Mouse (Mus musculus) retina, postnatal 1 day (tissue): ENCODE measurements around the gene Rfx4.
A peak's percentile ranks its signal among the peaks of the same experiment; 100 is the strongest.

Experiments
- DNase-seq: peaks from one replicate; pipeline ENCODE4 v3.0.0-alpha.2; 2012

Rfx4 gene

GRCm38 (mm10) chr10:84755786-84756203 lies at the start of gene Rfx4:
Gene Rfx4, plus strand, starts transcription at chr10:84756062.
- DNase-seq: peak; percentile 56

GRCm38 (mm10) chr10:84706543-84706942 lies 49.3 kb upstream of the Rfx4 start:
- no peak for DNase-seq

- DNase-seq: no peak
Measured at GRCm38 (mm10) chr10:84707226-84707625, 48.6 kb upstream of the Rfx4 start.

GRCm38 (mm10) chr10:84707752-84708530 lies 47.9 kb upstream of the Rfx4 start:
- peak; percentile 41 for DNase-seq

GRCm38 (mm10) chr10:84710192-84710591 lies 45.7 kb upstream of the Rfx4 start:
- DNase-seq: peak; percentile 37

- DNase-seq: peak; percentile 87
Measured at GRCm38 (mm10) chr10:84710827-84711226, 45.0 kb upstream of the Rfx4 start.

GRCm38 (mm10) chr10:84711479-84711878 lies 44.4 kb upstream of the Rfx4 start:
- peak; percentile 59 for DNase-seq

GRCm38 (mm10) chr10:84711940-84712339 lies 43.9 kb upstream of the Rfx4 start:
- DNase-seq: no peak

- no peak for DNase-seq
Measured at GRCm38 (mm10) chr10:84712532-84712931, 43.3 kb upstream of the Rfx4 start.

- DNase-seq: no peak
Measured at GRCm38 (mm10) chr10:84713043-84713442, 42.8 kb upstream of the Rfx4 start.

- DNase-seq: no peak
Measured at GRCm38 (mm10) chr10:84715639-84716038, 40.2 kb upstream of the Rfx4 start.

GRCm38 (mm10) chr10:84716581-84716980 lies 39.3 kb upstream of the Rfx4 start:
- DNase-seq: no peak

- DNase-seq: peak; percentile 29
Measured at GRCm38 (mm10) chr10:84722711-84723110, 33.2 kb upstream of the Rfx4 start.

GRCm38 (mm10) chr10:84727005-84727404 lies 28.9 kb upstream of the Rfx4 start:
- DNase-seq: no peak

GRCm38 (mm10) chr10:84727760-84728159 lies 28.1 kb upstream of the Rfx4 start:
- DNase-seq: no peak

- no peak for DNase-seq
Measured at GRCm38 (mm10) chr10:84730078-84730477, 25.8 kb upstream of the Rfx4 start.

- no peak for DNase-seq
Measured at GRCm38 (mm10) chr10:84730956-84731355, 24.9 kb upstream of the Rfx4 start.

- DNase-seq: peak; percentile 43
Measured at GRCm38 (mm10) chr10:84733511-84733910, 22.4 kb upstream of the Rfx4 start.

GRCm38 (mm10) chr10:84754851-84755785 lies 744 bp upstream of the Rfx4 start:
- peak; percentile 80 for DNase-seq

- DNase-seq: peak; percentile 60
Measured at GRCm38 (mm10) chr10:84756435-84757095, 703 bp downstream of the Rfx4 start.

- peak; percentile 24 for DNase-seq
Measured at GRCm38 (mm10) chr10:84757426-84758199, 1.8 kb downstream of the Rfx4 start.

GRCm38 (mm10) chr10:84758200-84758468 lies 2.3 kb downstream of the Rfx4 start:
- no peak for DNase-seq
